Mouse (Mus musculus) lung, embryonic 16.5 days (tissue): ENCODE measurements around the gene Ddit4. TPM values are rescaled to one million over a fixed set of nuclear protein-coding genes. Genes with fewer than 3 reads are reported as not detected.

ENCODE experiments used
- ATAC-seq: fragments of 200-750 bp; cut with Nextera tagmentation; 2 replicates; pipeline ENCODE4 v1.8.0; 2017; ENCODE audit warnings: low read depth, mild to moderate bottlenecking, moderate library complexity
- H3K27ac ChIP-seq: fragments of 300-500 bp; sonication (generic); 2 replicates; pipeline ENCODE4 v1.5.1; 2014; ENCODE audit warnings: mild to moderate bottlenecking, control low read depth, low read length
- H3K27me3 ChIP-seq: fragments of 300-500 bp; sonication (generic); 2 replicates; pipeline ENCODE4 v1.6.1; 2014; ENCODE audit warnings: low read depth, low read length, mixed read lengths; ENCODE audit not compliant: control insufficient read depth, insufficient read depth
- H3K36me3 ChIP-seq: fragments of 300-500 bp; sonication (generic); 2 replicates; pipeline ENCODE4 v1.6.1; 2014; ENCODE audit warnings: low read length; ENCODE audit not compliant: control insufficient read depth, insufficient read depth
- H3K4me1 ChIP-seq: fragments of 300-500 bp; sonication (generic); replicated peaks from 2 replicates; pipeline ENCODE4 v1.6.1; 2014; ENCODE audit warnings: low read length, mixed read lengths; ENCODE audit not compliant: control insufficient read depth, insufficient read depth
- H3K4me2 ChIP-seq: fragments of 300-500 bp; sonication (generic); 2 replicates; pipeline ENCODE4 v1.6.1; 2014; ENCODE audit warnings: low read depth, low read length, control low read depth
- H3K4me3 ChIP-seq: fragments of 300-500 bp; sonication (generic); 2 replicates; pipeline ENCODE4 v1.5.1; 2014; ENCODE audit warnings: mild to moderate bottlenecking, low read length, control low read depth
- H3K9ac ChIP-seq: fragments of 300-500 bp; sonication (generic); 2 replicates; pipeline ENCODE4 v1.6.1; 2014; ENCODE audit warnings: low read length, control low read depth
- H3K9me3 ChIP-seq: fragments of 300-500 bp; sonication (generic); 2 replicates; pipeline ENCODE4 v1.6.1; 2016; ENCODE audit warnings: low read length; ENCODE audit not compliant: control insufficient read depth
- WGBS: fragments of 180-500 bp; shearing (Covaris S2); extraction: QIAGEN DNeasy Blood & Tissue Kit; methylation state at CpG from one replicate; pipeline ENCODE4 v1.1.7; 2014; 5-methylcytosine and 5-hydroxymethylcytosine counted together
- polyA plus RNA-seq: library from polyadenylated mRNA; unstranded; fragments of >200 nt; fragmentation: Nextera tagmentation; extraction: Ambion mirVana; gene quantifications from 2 replicates; pipeline ENCODE4 v1.2.1, GENCODE M21; 2015

The Ddit4 gene
- polyA plus RNA-seq, 1 experiment from 2014 or later = 36.3 TPM

GRCm38 (mm10) chr10:59907080-59907609 lies 44.5 kb downstream of the Ddit4 start:
- Histone ChIP-seq H3K9ac (0 out of 2 replicates have a peak overlapping the region, but pooled peaks have one; percentile 8), H3K4me3 (no peak overlapping the region), H3K9me3 (no peaks in the 10 kb centered on the region), H3K4me2 (no peak overlapping the region), H3K27me3 (no peaks in the 10 kb centered on the region), H3K27ac (peak overlapping the region; percentile 83), H3K4me1 (peaks cover 54% of the 10 kb centered on the region), H3K36me3 (no peaks in the 10 kb centered on the region)
- no peak for ATAC-seq
- 43% methylated on average over 3 of the region's 3 CpGs for WGBS

GRCm38 (mm10) chr10:59903170-59903569 lies 48.5 kb downstream of the Ddit4 start:
- Histone ChIP-seq H3K4me1 (peaks cover 50% of the 10 kb centered on the region), H3K9ac (no peak overlapping the region), H3K36me3 (no peaks in the 10 kb centered on the region), H3K9me3 (no peaks in the 10 kb centered on the region), H3K4me3 (no peak overlapping the region), H3K4me2 (no peak overlapping the region), H3K27me3 (no peaks in the 10 kb centered on the region), H3K27ac (peak overlapping the region; percentile 55)
- no peak for ATAC-seq
- 34% methylated on average over 7 of the region's 7 CpGs for WGBS

- H3K4me3 ChIP-seq = no peak overlapping the region
- 46% methylated on average over 8 of the region's 8 CpGs for WGBS
- peaks cover 3% of the 10 kb centered on the region for H3K36me3 ChIP-seq
- H3K9ac ChIP-seq = 0 out of 2 replicates have a peak overlapping the region, but pooled peaks have one; percentile 9
- H3K27ac ChIP-seq = no peak overlapping the region
- H3K27me3 ChIP-seq = no peaks in the 10 kb centered on the region
- no peak overlapping the region for H3K4me2 ChIP-seq
- ATAC-seq = no peak
- no peaks in the 10 kb centered on the region for H3K9me3 ChIP-seq
- H3K4me1 ChIP-seq = peaks cover 48% of the 10 kb centered on the region
These were observed 49.0 kb downstream of the Ddit4 start for GRCm38 (mm10) chr10:59902606-59902990.

GRCm38 (mm10) chr10:59901986-59902605 lies 49.5 kb downstream of the Ddit4 start:
- Histone ChIP-seq H3K27me3 (no peaks in the 10 kb centered on the region), H3K4me3 (no peak overlapping the region), H3K4me1 (peaks cover 50% of the 10 kb centered on the region), H3K4me2 (no peak overlapping the region), H3K9me3 (no peaks in the 10 kb centered on the region), H3K9ac (no peak overlapping the region), H3K36me3 (peaks cover 8% of the 10 kb centered on the region), H3K27ac (no peak overlapping the region)
- no peak for ATAC-seq
- 69% methylated on average over 8 of the region's 8 CpGs for WGBS

GRCm38 (mm10) chr10:59901463-59901862 lies 50.2 kb downstream of the Ddit4 start:
- Histone ChIP-seq H3K27ac (peak overlapping the region; percentile 24; the same call in 1 of the 2 replicates), H3K36me3 (peaks cover 13% of the 10 kb centered on the region), H3K4me2 (no peak overlapping the region), H3K9ac (no peak overlapping the region), H3K4me1 (peaks cover 52% of the 10 kb centered on the region), H3K4me3 (no peak overlapping the region), H3K27me3 (no peaks in the 10 kb centered on the region), H3K9me3 (no peaks in the 10 kb centered on the region)
- WGBS = 79% methylated on average over 1 of the region's 1 CpGs
- no peak for ATAC-seq

- ATAC-seq = no peak
- no peak overlapping the region for H3K9ac ChIP-seq
- WGBS = 26% methylated on average over 4 of the region's 4 CpGs
- peaks cover 17% of the 10 kb centered on the region for H3K36me3 ChIP-seq
- no peak overlapping the region for H3K4me2 ChIP-seq
- no peaks in the 10 kb centered on the region for H3K9me3 ChIP-seq
- peak overlapping the region; percentile 92; the same call in 1 of the 2 replicates for H3K27ac ChIP-seq
- peaks cover 52% of the 10 kb centered on the region for H3K4me1 ChIP-seq
- H3K27me3 ChIP-seq = no peaks in the 10 kb centered on the region
- H3K4me3 ChIP-seq = no peak overlapping the region
These were observed 50.7 kb downstream of the Ddit4 start for GRCm38 (mm10) chr10:59900939-59901338.

GRCm38 (mm10) chr10:59900174-59900435 lies 51.5 kb downstream of the Ddit4 start:
- H3K27ac ChIP-seq = peak overlapping the region; percentile 92
- no peaks in the 10 kb centered on the region for H3K9me3 ChIP-seq
- 29% methylated on average over 4 of the region's 4 CpGs for WGBS
- H3K4me2 ChIP-seq = peak overlapping the region; percentile 25
- peak overlapping the region; percentile 41 for H3K9ac ChIP-seq
- ATAC-seq = peak; percentile 4; the same call in 1 of the 2 replicates
- H3K27me3 ChIP-seq = no peaks in the 10 kb centered on the region
- H3K4me3 ChIP-seq = no peak overlapping the region
- H3K36me3 ChIP-seq = peaks cover 26% of the 10 kb centered on the region
- peaks cover 54% of the 10 kb centered on the region for H3K4me1 ChIP-seq

Other genes starting within 250 kb of the Ddit4 start
- gene Micu1, start 249.4 kb downstream of the Ddit4 start, polyA plus RNA-seq = 68.8 and 69.1 TPM in 2 replicates
- gene Dnajb12, start 72.3 kb downstream of the Ddit4 start, polyA plus RNA-seq = 24.2 and 27.1 TPM in 2 replicates
- 48.2 and 51.6 TPM in 2 replicates for gene Ascc1, start 51.0 kb upstream of the Ddit4 start, polyA plus RNA-seq
- 103 and 104 TPM in 2 replicates for gene Anapc16, start 51.3 kb upstream of the Ddit4 start, polyA plus RNA-seq
- gene Spock2, start 154.4 kb upstream of the Ddit4 start, polyA plus RNA-seq = 4.4 and 4.7 TPM in 2 replicates